Mouse (Mus musculus) central nervous system, embryonic 18 days (tissue): ENCODE results near the gene Olfr1249. TPM values are rescaled to one million over a fixed set of nuclear protein-coding genes. Genes with fewer than 3 reads are reported as not detected.

Experiments used
- polyA plus RNA-seq: library from polyadenylated mRNA; depleted of rRNA; stranded (reverse); fragments of >200 nt; gene quantifications from 2 replicates; pipeline ENCODE4 v1.2.3, GENCODE M21; 2012; rRNA removed

Olfr1249 gene
- polyA plus RNA-seq: not detected in 2 replicates

GRCm38 (mm10) chr2:89634883-89635282 lies at the start of gene Olfr1249:
Olfr1249 (minus strand) TSS chr2:89634983.

DNA sequence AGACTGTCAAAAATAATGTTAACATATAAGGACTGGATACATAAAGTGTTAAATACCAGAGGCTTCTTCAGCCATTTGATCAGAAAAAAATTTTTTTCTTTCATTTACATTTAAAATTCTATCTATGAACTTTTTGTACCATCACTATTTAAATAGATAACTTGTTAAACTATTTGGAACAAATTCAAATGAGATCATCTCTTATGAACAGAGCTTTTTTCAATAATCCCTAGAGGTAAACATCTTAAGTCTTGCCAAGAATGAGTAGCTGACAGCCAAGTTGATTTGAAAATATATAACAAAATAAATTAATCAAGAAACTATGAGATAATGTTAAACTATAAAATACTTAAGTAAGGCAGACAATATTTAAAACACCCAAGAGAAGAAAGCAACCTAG lies 37.1 kb upstream of the Olfr1249 start, which contains the start of gene Olfr1251:
TSS of gene Olfr1251 (minus strand) at position 101 of the 400 bp plus-strand sequence.

GRCm38 (mm10) chr2:89661367-89661766 lies 26.6 kb upstream of the Olfr1249 start, which contains the start of gene Olfr1250:
Olfr1250 (minus strand) TSS chr2:89661467.

DNA sequence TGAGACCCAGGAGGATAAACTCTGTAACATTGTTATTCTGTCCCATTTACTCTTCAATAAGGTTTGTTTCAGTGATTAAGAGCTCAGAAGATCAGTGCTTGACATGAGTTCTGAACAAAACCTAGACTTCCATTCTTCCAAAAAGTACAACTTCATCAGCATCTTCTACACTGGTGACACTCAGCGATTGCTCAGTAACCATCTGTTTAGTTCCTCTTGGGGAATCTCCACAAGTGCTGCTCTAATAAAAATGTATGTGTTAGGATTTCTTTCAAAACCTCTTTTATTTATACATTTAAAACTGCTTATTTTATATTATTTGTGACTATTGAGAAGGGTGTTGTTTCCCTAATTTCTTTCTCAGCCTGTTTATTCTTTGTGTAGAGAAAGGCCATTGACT lies 16.6 kb downstream of the Olfr1249 start, which contains the start of gene Olfr1248:
TSS of gene Olfr1248 (minus strand) at position 101 of the 400 bp plus-strand sequence.

GRCm38 (mm10) chr2:89614030-89614429 lies 20.8 kb downstream of the Olfr1249 start, which contains the start of gene Olfr1247:
Olfr1247 (minus strand) TSS chr2:89614130.

GRCm38 (mm10) chr2:89593057-89593456 lies 41.7 kb downstream of the Olfr1249 start, which contains the start of gene Olfr1246:
Olfr1246 (minus strand) TSS chr2:89593157.

Other genes starting within 250 kb of the Olfr1249 start
- gene Olfr1238, start 225.3 kb downstream of the Olfr1249 start, polyA plus RNA-seq: not detected in 2 replicates
- gene Olfr1239, start 214.6 kb downstream of the Olfr1249 start, polyA plus RNA-seq: not detected in 2 replicates
- not detected in 2 replicates for gene Olfr1240, start 192.0 kb downstream of the Olfr1249 start, polyA plus RNA-seq
- gene Olfr1241, start 147.9 kb downstream of the Olfr1249 start, polyA plus RNA-seq: not detected in 2 replicates
- not detected in 2 replicates for gene Olfr1242, start 136.6 kb downstream of the Olfr1249 start, polyA plus RNA-seq
- gene Olfr1243, start 103.5 kb downstream of the Olfr1249 start, polyA plus RNA-seq: not detected in 2 replicates
- gene Olfr1245, start 56.5 kb downstream of the Olfr1249 start, polyA plus RNA-seq: not detected in 2 replicates
- not detected in 2 replicates for gene Olfr1246, start 41.8 kb downstream of the Olfr1249 start, polyA plus RNA-seq
- gene Olfr1247, start 20.9 kb downstream of the Olfr1249 start, polyA plus RNA-seq: not detected in 2 replicates
- gene Olfr1248, start 16.7 kb downstream of the Olfr1249 start, polyA plus RNA-seq: not detected in 2 replicates
- gene Olfr1250, start 26.5 kb upstream of the Olfr1249 start, polyA plus RNA-seq: not detected in 2 replicates
- not detected in 2 replicates for gene Olfr1251, start 37.0 kb upstream of the Olfr1249 start, polyA plus RNA-seq
- gene Olfr1252, start 90.0 kb upstream of the Olfr1249 start, polyA plus RNA-seq: not detected in 2 replicates
- gene Olfr1253, start 122.1 kb upstream of the Olfr1249 start, polyA plus RNA-seq: not detected in 2 replicates
- gene Olfr1254, start 158.6 kb upstream of the Olfr1249 start, polyA plus RNA-seq: not detected in 2 replicates
- gene Olfr1255, start 177.1 kb upstream of the Olfr1249 start, polyA plus RNA-seq: not detected in 2 replicates
- gene Olfr1256, start 206.6 kb upstream of the Olfr1249 start, polyA plus RNA-seq: not detected in 2 replicates
- 0.14 TPM in 1 of 2 replicates, not detected in the other for gene Olfr48, start 213.2 kb upstream of the Olfr1249 start, polyA plus RNA-seq
- gene Olfr1257, start 243.5 kb upstream of the Olfr1249 start, polyA plus RNA-seq: not detected in 2 replicates